Mouse (Mus musculus): ENCODE measurements around the gene Pld5.

Gene Pld5

GRCm38 (mm10) chr1:176167784-176168183 lies 107.3 kb downstream of the Pld5 start:
- DNase-seq (ENCODE audit: low read depth, low spot score): no peak

- no peak for DNase-seq (ENCODE audit: low read depth, low spot score)
Observed at GRCm38 (mm10) chr1:176167114-176167513, 108.0 kb downstream of the Pld5 start.

- DNase-seq (ENCODE audit: low read depth, low spot score): no peak
Observed at GRCm38 (mm10) chr1:176145306-176145705, 129.8 kb downstream of the Pld5 start.

- no peak for DNase-seq (ENCODE audit: low read depth, low spot score)
Observed at GRCm38 (mm10) chr1:176134379-176134778, 140.7 kb downstream of the Pld5 start.

GRCm38 (mm10) chr1:176125771-176126170 lies 149.3 kb downstream of the Pld5 start:
- no peak for DNase-seq (ENCODE audit: low read depth, low spot score)

GRCm38 (mm10) chr1:176124441-176124840 lies 150.7 kb downstream of the Pld5 start:
- DNase-seq (ENCODE audit: low read depth, low spot score): no peak

GRCm38 (mm10) chr1:176123781-176124180 lies 151.3 kb downstream of the Pld5 start:
- no peak for DNase-seq (ENCODE audit: low read depth, low spot score)

- DNase-seq (ENCODE audit: low read depth, low spot score): no peak
Observed at GRCm38 (mm10) chr1:176115604-176116003, 159.5 kb downstream of the Pld5 start.

GRCm38 (mm10) chr1:176098685-176099320 lies 176.3 kb downstream of the Pld5 start:
- no peak for DNase-seq (ENCODE audit: low read depth, low spot score)

GRCm38 (mm10) chr1:176092119-176092518 lies 183.0 kb downstream of the Pld5 start:
- no peak for DNase-seq (ENCODE audit: low read depth, low spot score)

- DNase-seq (ENCODE audit: low read depth, low spot score): no peak
Observed at GRCm38 (mm10) chr1:176089382-176089781, 185.7 kb downstream of the Pld5 start.

GRCm38 (mm10) chr1:176085952-176086648 lies 189.0 kb downstream of the Pld5 start:
- DNase-seq (ENCODE audit: low read depth, low spot score): no peak

GRCm38 (mm10) chr1:176082306-176082705 lies 192.8 kb downstream of the Pld5 start:
- DNase-seq (ENCODE audit: low read depth, low spot score): no peak

- no peak for DNase-seq (ENCODE audit: low read depth, low spot score)
Observed at GRCm38 (mm10) chr1:176080969-176081368, 194.1 kb downstream of the Pld5 start.

GRCm38 (mm10) chr1:176078410-176078809 lies 196.7 kb downstream of the Pld5 start:
- DNase-seq (ENCODE audit: low read depth, low spot score): no peak

- no peak for DNase-seq (ENCODE audit: low read depth, low spot score)
Observed at GRCm38 (mm10) chr1:176076799-176077198, 198.3 kb downstream of the Pld5 start.

GRCm38 (mm10) chr1:176075810-176076209 lies 199.3 kb downstream of the Pld5 start:
- DNase-seq (ENCODE audit: low read depth, low spot score): no peak

- no peak for DNase-seq (ENCODE audit: low read depth, low spot score)
Observed at GRCm38 (mm10) chr1:176075409-176075808, 199.7 kb downstream of the Pld5 start.

GRCm38 (mm10) chr1:176074526-176074925 lies 200.6 kb downstream of the Pld5 start:
- DNase-seq (ENCODE audit: low read depth, low spot score): no peak

- DNase-seq (ENCODE audit: low read depth, low spot score): no peak
Observed at GRCm38 (mm10) chr1:176065281-176065680, 209.8 kb downstream of the Pld5 start.

- DNase-seq (ENCODE audit: low read depth, low spot score): no peak
Observed at GRCm38 (mm10) chr1:176064471-176064870, 210.6 kb downstream of the Pld5 start.

- DNase-seq (ENCODE audit: low read depth, low spot score): no peak
Observed at GRCm38 (mm10) chr1:176053653-176054052, 221.5 kb downstream of the Pld5 start.

- DNase-seq (ENCODE audit: low read depth, low spot score): no peak
Observed at GRCm38 (mm10) chr1:176046995-176047394, 228.1 kb downstream of the Pld5 start.
